Mouse (Mus musculus) brain, embryonic 14.5 days (tissue): ENCODE measurements around the gene Lrrn2.

ENCODE experiments used
- CTCF ChIP-seq: fragments of 200-500 bp; IDR thresholded peaks from 2 replicates; pipeline ENCODE4 v1.5.1; 2012; ENCODE audit warnings: inconsistent platforms, mild to moderate bottlenecking, moderate library complexity, borderline replicate concordance; ENCODE audit not compliant: insufficient read depth, insufficient read length; ENCODE audit errors: extremely low read depth
- POLR2A ChIP-seq: fragments of 200-500 bp; IDR thresholded peaks from 2 replicates; pipeline ENCODE4 v1.6.1; 2012; ENCODE audit warnings: mild to moderate bottlenecking, inconsistent platforms, borderline replicate concordance; ENCODE audit not compliant: poor library complexity, insufficient read depth, insufficient read length, severe bottlenecking; ENCODE audit errors: extremely low read depth

GRCm38 (mm10) chr1:132844088-132844804 lies 35.8 kb upstream of the Lrrn2 start:
- no peak for TF ChIP-seq CTCF
- no peak for TF ChIP-seq POLR2A
